Comparison of ENCODE assay signal across 9 mouse cellular contexts in genomic region chr2:167887516-167888347, GRCm38 (mm10). TPM values are rescaled to one million over a fixed set of nuclear protein-coding genes. Genes with fewer than 3 reads are reported as not detected.
DNase-seq lines count a peak whose midpoint lies in the region; ATAC-seq lines count a peak whose summit lies in the region.
"Had no signal": no experiment of that assay in that cellular context is flagged by ENCODE, and none has a peak within 500 bp of the region (broad histone marks: within the 10 kb centered on the region; RNA-seq: fewer than 3 reads in every experiment).

No protein-coding gene starts in this region.

- intact Hi-C loops in heart, postnatal 25 days (cut with DNase I) = no loop called here

- H3K4me2 ChIP-seq in heart, embryonic 14.5 days (ENCODE audit: low read length) = peak overlapping the region; percentile 70
- peak overlapping the region; percentile 56 for H3K4me2 ChIP-seq in kidney, embryonic 16.5 days (replicated peaks; ENCODE audit: low read depth, low read length)

- H3K4me3 ChIP-seq in brown adipose tissue, adult 24 weeks (ENCODE audit: insufficient read depth, low read depth, low read length) = peak overlapping the region; percentile 49
- H3K4me3 ChIP-seq in heart, embryonic 14.5 days (ENCODE audit: control insufficient read depth in 1 of 2, insufficient read depth in 1 of 2, low read depth in 1 of 2, low read length in 2 of 2) = peak overlapping the region; percentile 25 to 28
- peak overlapping the region; percentile 39 for H3K4me3 ChIP-seq in kidney, embryonic 16.5 days (ENCODE audit: low read length)
- H3K4me3 ChIP-seq: myocyte had no signal

- no peaks in the 10 kb centered on the region; the same call in 1 of the 2 replicates for H3K9me3 ChIP-seq in heart, embryonic 14.5 days (ENCODE audit: control insufficient read depth, low read length)
- no peaks in the 10 kb centered on the region for H3K9me3 ChIP-seq in kidney, embryonic 16.5 days (ENCODE audit: low read length)

- H3K27ac ChIP-seq in brown adipose tissue, adult 24 weeks (replicated peaks; ENCODE audit: low read depth, low read length) = no peak overlapping the region
- H3K27ac ChIP-seq in heart, embryonic 14.5 days (replicated peaks in 1 of 2; ENCODE audit: control insufficient read depth in 1 of 2, insufficient read depth in 1 of 2, low read depth in 2 of 2, low read length in 2 of 2) = 0 out of 4 replicates have a peak overlapping the region, but pooled peaks of 1 of the 2 experiments have one; percentile 25
- no peak overlapping the region for H3K27ac ChIP-seq in kidney, embryonic 16.5 days (ENCODE audit: low read length)

- H3K27me3 ChIP-seq in heart, embryonic 14.5 days (ENCODE audit: control insufficient read depth, insufficient read depth, low read length) = no peaks in the 10 kb centered on the region
- H3K27me3 ChIP-seq in kidney, embryonic 16.5 days (ENCODE audit: insufficient read depth, low read length) = no peaks in the 10 kb centered on the region

- WGBS in heart, embryonic 14.5 days = 5% methylated on average over 22 of the region's 22 CpGs
- WGBS in kidney, embryonic 16.5 days = 9% methylated on average over 22 of the region's 22 CpGs

- H3K36me3 ChIP-seq in heart, embryonic 14.5 days (ENCODE audit: control insufficient read depth, insufficient read depth, low read length) = no peaks in the 10 kb centered on the region
- no peaks in the 10 kb centered on the region for H3K36me3 ChIP-seq in kidney, embryonic 16.5 days (ENCODE audit: insufficient read depth, low read length)

- DNase-seq in heart, adult 11 months = peak; percentile 95
- DNase-seq in heart, postnatal 25 days (ENCODE audit: low spot score) = no peak
- DNase-seq in lung, postnatal 14 days = peak; percentile 78
- peak; percentile 56 for DNase-seq in thymus, postnatal 14 days

- 0 out of 2 replicates have a peak overlapping the region, but pooled peaks have one; percentile 35 for H3K9ac ChIP-seq in heart, embryonic 14.5 days (ENCODE audit: low read length)
- H3K9ac ChIP-seq in kidney, embryonic 16.5 days (replicated peaks; ENCODE audit: low read length) = peak overlapping the region; percentile 42

- 0 out of 2 replicates have a peak, but pooled peaks cover 3% of the 10 kb centered on the region for H3K4me1 ChIP-seq in brown adipose tissue, adult 24 weeks (ENCODE audit: control insufficient read depth, insufficient read depth, insufficient read length, low read length)
- peaks cover 29 to 31% of the 10 kb centered on the region in 2 experiments for H3K4me1 ChIP-seq in heart, embryonic 14.5 days (ENCODE audit: control insufficient read depth in 2 of 2, insufficient read depth in 2 of 2, low read length in 2 of 2)
- peaks cover 21% of the 10 kb centered on the region for H3K4me1 ChIP-seq in kidney, embryonic 16.5 days (ENCODE audit: insufficient read depth, low read length)

- ATAC-seq in heart, embryonic 14.5 days (ENCODE audit: insufficient number of reproducible peaks, insufficient read depth, low FRiP score, low read depth) = no peak
- ATAC-seq in kidney, embryonic 16.5 days (ENCODE audit: low FRiP score, low TSS enrichment) = 0 out of 2 replicates have a peak, but pooled peaks have one; percentile 10
- ATAC-seq in erythroid progenitor cell, adult 5-6 weeks (replicated peaks; ENCODE audit: low FRiP score, poor library complexity, severe bottlenecking) = no peak

RNA-seq across cellular contexts. Expression of gene Ptpn1, which starts 44.1 kb away (rescaled TPM):
- 10 to 100 TPM; 21.9 to 23.4 TPM for total RNA-seq in heart, postnatal 25 days (2021)
- 7.6 and 16.2 TPM in 2 replicates for polyA plus RNA-seq in brown adipose tissue, adult 24 weeks (2012; ENCODE audit: insufficient read depth, insufficient read length, missing spikeins)
- polyA plus RNA-seq in heart, embryonic 14.5 days (2014; fragmentation: Nextera tagmentation; extraction: Ambion mirVana) = 40.7 and 41.5 TPM in 2 replicates
- polyA plus RNA-seq in kidney, embryonic 16.5 days (2015; fragmentation: Nextera tagmentation; extraction: Ambion mirVana) = 56.7 and 60.0 TPM in 2 replicates
- total RNA-seq in erythroid progenitor cell, adult 5-6 weeks (2015; ENCODE audit: low replicate concordance) = 5.0 and 6.1 TPM in 2 replicates
- total RNA-seq in erythroid progenitor cell, adult 5-6 weeks (2017; ENCODE audit: low replicate concordance) = 4.3 and 13.9 TPM in 2 replicates
